Mouse (Mus musculus): Measurements from ENCODE around the gene Rps6kl1.
A peak's percentile ranks its signal among the peaks of the same experiment; 100 is the strongest.

Rps6kl1 gene

GRCm38 (mm10) chr12:85103096-85103495 lies 48.0 kb downstream of the Rps6kl1 start:
- DNase-seq, result peak; percentile 56

GRCm38 (mm10) chr12:85101521-85102106 lies 49.5 kb downstream of the Rps6kl1 start:
- no peak for DNase-seq

DNA sequence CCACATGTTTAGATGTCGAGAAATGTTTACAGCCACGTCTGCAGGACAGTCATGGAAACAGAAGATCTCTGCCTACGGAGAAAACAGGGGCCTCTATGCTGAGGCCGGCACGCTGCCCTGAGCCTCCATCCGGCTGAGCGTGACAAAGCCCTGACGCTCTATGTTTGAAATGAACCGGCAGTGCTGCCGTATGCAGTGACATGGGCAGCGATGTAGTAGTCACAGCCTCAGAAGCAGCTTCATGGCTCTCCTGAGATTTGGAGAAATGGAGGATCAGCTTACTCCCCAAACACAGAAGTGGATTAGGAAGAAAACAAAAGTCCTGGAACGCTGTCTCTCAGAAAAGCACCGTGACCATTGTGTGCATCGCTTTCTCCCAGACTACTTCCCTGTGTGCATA lies 50.1 kb downstream of the Rps6kl1 start:
- no peak for DNase-seq

- DNase-seq, result no peak
These were observed 55.2 kb downstream of the Rps6kl1 start for GRCm38 (mm10) chr12:85095859-85096258.

DNA sequence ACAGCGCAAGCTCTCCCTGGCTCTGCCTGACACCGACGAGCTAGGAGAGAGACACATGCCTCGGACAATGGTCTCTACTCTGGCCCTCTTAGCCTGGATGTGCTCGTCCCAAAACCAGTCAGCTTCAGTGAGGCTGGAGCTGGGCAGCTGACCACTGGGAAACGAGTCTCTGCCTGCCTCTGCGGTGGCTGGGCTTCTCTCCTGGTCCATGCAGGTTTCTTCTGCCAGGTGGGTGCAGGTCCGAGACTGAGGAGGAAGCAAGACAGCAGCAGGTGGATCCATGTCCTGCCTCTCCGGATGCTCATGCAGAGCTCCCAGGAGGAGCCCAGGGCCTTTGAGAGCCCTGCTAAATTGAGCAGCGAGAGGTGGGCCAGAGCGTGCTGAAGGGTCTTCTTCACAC lies 55.9 kb downstream of the Rps6kl1 start:
- DNase-seq, result no peak

GRCm38 (mm10) chr12:85094706-85095105 lies 56.4 kb downstream of the Rps6kl1 start:
- no peak for DNase-seq

DNA sequence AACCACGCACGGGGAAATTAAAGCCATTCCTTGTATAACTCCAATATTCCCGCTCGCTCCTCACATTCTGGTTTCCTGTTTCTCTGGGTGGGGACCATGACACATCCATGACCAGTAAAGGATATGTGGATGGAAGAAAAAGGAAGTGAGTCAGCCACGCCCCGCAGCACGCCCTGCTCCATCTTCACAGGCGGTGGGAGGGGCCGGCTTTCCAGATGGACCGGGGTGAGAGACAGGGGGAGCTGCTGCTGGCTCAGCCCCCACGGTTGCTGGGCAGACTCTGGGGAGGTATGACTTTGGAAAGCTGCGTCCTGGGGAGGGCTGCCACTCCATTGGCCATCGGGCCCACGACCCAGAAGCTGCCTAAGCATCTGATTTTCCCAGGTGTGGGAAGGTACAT lies 57.1 kb downstream of the Rps6kl1 start:
- no peak for DNase-seq

DNA sequence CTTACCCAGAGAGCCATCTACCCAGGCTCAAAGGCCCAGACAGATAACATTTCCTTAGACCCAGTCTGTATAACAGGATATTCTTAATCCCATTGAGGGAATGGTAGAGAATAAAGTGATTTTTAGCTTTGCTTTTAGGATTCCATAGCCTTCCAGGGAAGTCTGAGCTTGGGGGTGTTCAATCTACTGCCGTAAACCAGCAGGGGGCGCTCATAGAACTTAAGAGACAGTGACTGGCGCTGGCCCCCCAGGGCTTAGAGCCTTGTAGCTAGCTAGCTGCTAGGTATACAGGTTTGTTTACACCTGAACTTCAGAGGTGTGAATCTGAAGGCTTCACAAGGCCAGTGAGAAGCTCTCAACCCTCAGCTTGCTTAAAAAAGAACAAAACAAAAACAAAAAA lies 58.9 kb downstream of the Rps6kl1 start:
- peak; percentile 68 for DNase-seq

DNA sequence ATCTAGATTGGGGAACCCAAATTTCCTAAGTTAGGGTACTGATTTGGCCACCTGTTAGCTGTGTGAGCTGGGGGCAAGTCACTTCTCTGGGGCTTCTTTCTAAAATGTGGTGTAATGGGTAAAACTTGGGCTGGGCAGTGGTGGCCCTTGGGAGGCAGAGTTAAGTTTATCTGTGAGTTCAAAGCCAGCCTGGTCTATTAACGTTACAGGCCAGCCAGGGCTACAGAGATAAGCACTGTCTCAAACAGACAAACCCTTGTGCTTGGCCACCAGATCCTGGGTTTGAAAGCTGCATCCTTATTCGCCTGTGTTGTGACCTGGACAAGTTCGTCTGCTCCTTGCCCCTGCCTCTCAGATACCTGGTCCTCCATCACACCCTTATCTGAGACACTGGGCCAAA lies 59.9 kb downstream of the Rps6kl1 start:
- DNase-seq, result no peak

DNA sequence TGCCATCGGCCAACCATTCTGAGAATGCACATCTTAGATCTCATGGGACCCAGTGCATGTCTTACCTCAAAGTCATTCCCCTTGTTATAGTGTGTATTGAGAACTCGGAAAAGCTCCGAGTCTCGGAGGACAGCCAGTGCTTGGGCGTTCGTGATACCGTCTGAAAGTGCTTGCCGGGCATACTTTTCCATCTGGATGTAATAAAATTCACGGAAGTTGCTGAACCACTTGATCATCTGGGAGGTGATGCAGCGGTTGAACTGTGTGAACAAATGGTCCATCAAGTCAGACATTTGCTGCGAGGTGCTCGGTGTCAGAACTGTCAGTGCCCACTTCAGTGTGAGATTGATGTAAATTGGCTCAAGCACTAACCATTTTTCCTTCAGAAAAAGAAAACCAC lies 63.2 kb downstream of the Rps6kl1 start:
- DNase-seq, result no peak
